Mouse (Mus musculus) heart, embryonic 13.5 days (tissue): ENCODE measurements around the gene Rhoa. TPM values are rescaled to one million over a fixed set of nuclear protein-coding genes. Genes with fewer than 3 reads are reported as not detected.
"Not testable (repeated sequence)": the region's sequence is repeated elsewhere in the genome, so short reads cannot be mapped to it uniquely, and the experiment has no call there.

ENCODE experiments used
- ATAC-seq: fragments of 200-750 bp; cut with Nextera tagmentation; 2 replicates; pipeline ENCODE4 v1.8.0; 2017; ENCODE audit warnings: moderate TSS enrichment; ENCODE audit not compliant: insufficient number of reproducible peaks, low FRiP score, low TSS enrichment; ENCODE audit errors: extremely low read depth
- H3K27ac ChIP-seq: fragments of 300-500 bp; sonication (generic); replicated peaks from 2 replicates; pipeline ENCODE4 v1.5.1; 2015; ENCODE audit warnings: moderate library complexity, mild to moderate bottlenecking, inconsistent platforms
- H3K27me3 ChIP-seq: fragments of 300-500 bp; sonication (generic); replicated peaks from 2 replicates; pipeline ENCODE4 v1.6.1; 2015; ENCODE audit warnings: mild to moderate bottlenecking, inconsistent platforms
- H3K36me3 ChIP-seq: fragments of 300-500 bp; sonication (generic); 2 replicates; pipeline ENCODE4 v1.6.1; 2015; ENCODE audit warnings: mild to moderate bottlenecking, inconsistent platforms
- H3K4me1 ChIP-seq: fragments of 300-500 bp; sonication (generic); 2 replicates; pipeline ENCODE4 v1.6.1; 2015; ENCODE audit warnings: inconsistent platforms
- H3K4me2 ChIP-seq: fragments of 300-500 bp; sonication (generic); 2 replicates; pipeline ENCODE4 v1.6.1; 2015; ENCODE audit warnings: inconsistent platforms, mild to moderate bottlenecking, moderate library complexity
- H3K4me3 ChIP-seq: fragments of 300-500 bp; sonication (generic); 2 replicates; pipeline ENCODE4 v1.5.1; 2015; ENCODE audit warnings: moderate library complexity, mild to moderate bottlenecking, inconsistent platforms
- H3K9ac ChIP-seq: fragments of 300-500 bp; sonication (generic); 2 replicates; pipeline ENCODE4 v1.6.1; 2015; ENCODE audit warnings: inconsistent platforms, mild to moderate bottlenecking, moderate library complexity
- H3K9me3 ChIP-seq: fragments of 300-500 bp; sonication (generic); 2 replicates; pipeline ENCODE4 v1.6.1; 2016; ENCODE audit warnings: inconsistent platforms
- WGBS: fragments of 180-500 bp; shearing (Covaris S2); methylation state at CpG from one replicate; pipeline ENCODE4 v1.1.7; 2015; ENCODE audit warnings: mixed read lengths; 5-methylcytosine and 5-hydroxymethylcytosine counted together
- polyA plus RNA-seq: library from polyadenylated mRNA; unstranded; fragments of >200 nt; fragmentation: Nextera tagmentation; extraction: Ambion mirVana; gene quantifications from 2 replicates; pipeline ENCODE4 v1.2.1, GENCODE M21; 2015

Gene Rhoa
- polyA plus RNA-seq, 1 experiment from 2014 or later = 332 TPM

DNA sequence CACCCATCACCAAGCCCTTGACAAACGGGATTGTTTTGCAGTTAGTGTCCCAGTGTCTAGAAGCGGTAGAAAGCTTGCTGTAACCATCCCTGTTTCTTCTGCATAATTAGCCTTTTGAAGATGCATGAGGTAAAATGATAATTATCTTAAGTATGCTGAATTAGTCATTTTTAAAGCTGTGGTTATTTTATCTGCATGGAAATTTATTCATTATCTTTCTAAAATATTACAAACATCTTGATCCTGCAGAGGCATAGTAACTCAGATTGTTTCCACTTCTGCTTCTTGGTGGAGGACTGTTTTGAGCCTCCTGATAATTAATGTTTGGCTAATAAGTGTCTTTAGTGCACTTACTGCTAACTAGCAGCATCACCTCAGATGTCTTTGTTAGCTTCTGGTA, 12.5 kb downstream of the Rhoa start:
- Histone ChIP-seq H3K27me3 (no peaks in the 10 kb centered on the region), H3K27ac (no peak overlapping the region), H3K9ac (no peak overlapping the region), H3K4me1 (peaks cover 16% of the 10 kb centered on the region; the same call in 1 of the 2 replicates), H3K4me2 (no peak overlapping the region), H3K9me3 (no peaks in the 10 kb centered on the region), H3K4me3 (no peak overlapping the region), H3K36me3 (peaks cover 81% of the 10 kb centered on the region)
- 82% methylated on average over 2 of the region's 2 CpGs for WGBS
- ATAC-seq = no peak

DNA sequence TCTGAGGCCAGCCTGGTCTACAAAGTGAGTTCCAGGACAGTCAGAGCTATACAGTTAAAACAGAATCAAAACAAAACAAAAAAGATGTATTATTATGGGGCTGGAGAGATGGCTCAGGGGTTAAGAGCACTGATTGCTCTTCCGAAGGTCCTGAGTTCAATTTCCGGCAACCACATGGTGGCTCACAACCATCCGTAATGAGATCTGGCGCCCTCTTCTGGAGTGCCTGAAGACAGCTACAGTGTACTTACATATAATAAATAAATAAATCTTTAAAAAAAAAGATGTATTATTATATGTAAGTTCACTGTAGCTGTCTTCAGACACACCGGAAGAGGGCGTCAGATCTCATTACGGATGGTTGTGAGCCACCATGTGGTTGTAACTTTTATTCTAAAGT, 16.1 kb downstream of the Rhoa start:
- Histone ChIP-seq H3K4me1 (0 out of 2 replicates have a peak, but pooled peaks cover 14% of the 10 kb centered on the region), H3K36me3 (peaks cover 60% of the 10 kb centered on the region)
- H3K27ac ChIP-seq, H3K4me3 ChIP-seq, H3K9ac ChIP-seq, H3K9me3 ChIP-seq, H3K27me3 ChIP-seq, ATAC-seq, H3K4me2 ChIP-seq: not testable (repeated sequence)
- WGBS = 90% methylated on average over 7 of the region's 7 CpGs

DNA sequence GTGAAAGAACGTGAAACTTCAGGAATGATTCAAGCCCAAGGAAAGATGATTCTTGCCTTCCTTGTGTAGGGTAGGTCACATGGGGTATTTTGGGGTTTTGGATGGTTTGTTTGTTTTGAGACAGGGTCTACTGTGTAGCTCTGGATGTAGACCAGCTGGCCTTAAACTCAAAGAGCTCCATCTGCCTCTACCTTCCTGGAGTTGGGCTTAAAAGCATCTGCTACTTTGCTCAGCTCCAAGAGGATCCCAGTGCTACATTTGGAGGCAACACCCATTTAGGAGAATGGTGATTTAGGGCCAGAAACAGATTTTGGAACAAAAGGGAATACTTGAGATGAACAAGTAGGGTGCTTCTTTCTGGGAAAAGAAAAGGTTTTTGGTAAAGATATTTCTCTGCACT, 18.9 kb downstream of the Rhoa start:
- H3K27ac ChIP-seq = no peak overlapping the region
- no peak for ATAC-seq
- H3K36me3 ChIP-seq = peaks cover 70% of the 10 kb centered on the region
- H3K9ac ChIP-seq = no peak overlapping the region
- WGBS = 93% methylated on average over 1 of the region's 1 CpGs
- no peak overlapping the region for H3K4me2 ChIP-seq
- 0 out of 2 replicates have a peak, but pooled peaks cover 14% of the 10 kb centered on the region for H3K4me1 ChIP-seq
- H3K4me3 ChIP-seq = no peak overlapping the region
- no peaks in the 10 kb centered on the region for H3K27me3 ChIP-seq
- no peaks in the 10 kb centered on the region for H3K9me3 ChIP-seq

DNA sequence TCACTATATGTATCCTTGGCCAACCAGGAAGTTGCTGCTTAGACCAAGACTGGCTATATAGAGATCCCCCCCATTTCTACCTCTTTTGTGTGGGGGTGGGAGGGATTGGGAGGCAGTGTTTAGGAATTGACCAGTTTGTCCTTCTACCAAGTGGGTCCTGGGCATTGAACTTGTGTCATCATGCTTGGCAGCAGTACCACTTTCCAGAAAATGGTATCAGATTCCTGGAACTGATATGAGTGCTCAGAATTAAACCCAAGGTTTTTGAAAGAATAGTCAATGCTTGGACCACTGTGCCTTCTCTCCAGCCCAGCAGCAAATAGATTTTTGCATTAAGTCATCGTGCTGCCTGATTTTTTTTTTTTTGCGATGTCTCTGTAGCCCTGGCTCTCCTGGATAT, 19.9 kb downstream of the Rhoa start:
- Histone ChIP-seq H3K27me3 (no peaks in the 10 kb centered on the region), H3K9me3 (no peaks in the 10 kb centered on the region), H3K9ac (no peak overlapping the region), H3K36me3 (peaks cover 71% of the 10 kb centered on the region), H3K4me1 (0 out of 2 replicates have a peak, but pooled peaks cover 11% of the 10 kb centered on the region), H3K4me3 (no peak overlapping the region), H3K4me2 (no peak overlapping the region), H3K27ac (no peak overlapping the region)
- 100% methylated on average over 2 of the region's 2 CpGs for WGBS
- no peak for ATAC-seq

DNA sequence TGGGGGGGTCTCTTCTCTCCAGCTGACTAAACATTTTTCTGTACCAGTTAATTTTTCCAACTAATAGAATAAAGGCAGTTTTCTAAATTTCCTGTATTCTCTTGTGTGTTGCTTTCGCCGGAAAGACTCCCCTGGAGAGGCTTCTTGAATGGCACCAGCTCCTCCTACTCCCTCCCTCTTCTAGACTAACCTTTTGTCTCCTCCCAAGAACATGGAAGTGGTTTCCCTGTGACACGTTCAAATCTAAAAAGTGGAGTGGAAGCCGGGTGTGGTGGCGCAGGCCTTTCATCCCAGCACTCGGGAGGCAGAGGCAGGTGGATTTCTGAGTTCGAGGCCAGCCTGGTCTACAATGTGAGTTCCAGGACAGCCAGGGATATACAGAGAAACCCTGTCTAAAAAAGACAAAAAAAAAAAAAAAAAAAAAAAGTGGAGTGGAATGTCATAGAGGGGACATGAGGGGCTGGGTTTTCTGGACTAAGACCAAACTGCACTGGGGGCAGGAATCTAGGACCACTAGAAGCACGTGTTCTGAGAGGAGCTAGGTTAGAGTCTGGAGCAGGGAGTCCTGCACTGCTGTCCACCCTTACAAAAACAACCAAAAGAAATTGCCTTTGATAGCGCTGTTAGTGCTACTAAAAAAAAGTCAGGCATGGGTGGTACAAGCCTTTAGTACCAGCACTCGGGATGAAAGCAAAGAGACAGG, 32.1 kb downstream of the Rhoa start:
- no peaks in the 10 kb centered on the region for H3K27me3 ChIP-seq
- peak overlapping the region; percentile 87 for H3K4me2 ChIP-seq
- peak overlapping the region; percentile 87; the same call in 1 of the 2 replicates for H3K4me3 ChIP-seq
- peak overlapping the region; percentile 97 for H3K9ac ChIP-seq
- peak overlapping the region; percentile 97 for H3K27ac ChIP-seq
- ATAC-seq = no peak
- peaks cover 37% of the 10 kb centered on the region for H3K4me1 ChIP-seq
- peaks cover 46% of the 10 kb centered on the region for H3K36me3 ChIP-seq
- 62% methylated on average over 10 of the region's 10 CpGs for WGBS
- H3K9me3 ChIP-seq = no peaks in the 10 kb centered on the region

DNA sequence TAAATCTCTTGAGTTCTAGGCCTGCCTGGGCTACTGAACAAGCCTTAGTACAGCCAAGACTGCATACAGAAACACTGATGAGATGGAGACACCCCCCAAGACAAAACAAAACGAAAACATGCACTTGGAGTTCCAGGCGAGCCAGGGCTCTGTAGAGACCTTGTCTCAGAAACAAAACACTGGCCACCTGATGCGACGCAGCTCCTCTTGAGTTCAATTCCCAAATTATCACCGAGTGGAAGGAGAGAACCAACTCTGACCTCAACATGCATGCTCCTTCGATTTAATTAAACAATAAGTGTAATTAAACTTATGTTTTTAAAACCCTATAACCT, 32.6 kb downstream of the Rhoa start:
- H3K4me3 ChIP-seq = peak overlapping the region; percentile 87

DNA sequence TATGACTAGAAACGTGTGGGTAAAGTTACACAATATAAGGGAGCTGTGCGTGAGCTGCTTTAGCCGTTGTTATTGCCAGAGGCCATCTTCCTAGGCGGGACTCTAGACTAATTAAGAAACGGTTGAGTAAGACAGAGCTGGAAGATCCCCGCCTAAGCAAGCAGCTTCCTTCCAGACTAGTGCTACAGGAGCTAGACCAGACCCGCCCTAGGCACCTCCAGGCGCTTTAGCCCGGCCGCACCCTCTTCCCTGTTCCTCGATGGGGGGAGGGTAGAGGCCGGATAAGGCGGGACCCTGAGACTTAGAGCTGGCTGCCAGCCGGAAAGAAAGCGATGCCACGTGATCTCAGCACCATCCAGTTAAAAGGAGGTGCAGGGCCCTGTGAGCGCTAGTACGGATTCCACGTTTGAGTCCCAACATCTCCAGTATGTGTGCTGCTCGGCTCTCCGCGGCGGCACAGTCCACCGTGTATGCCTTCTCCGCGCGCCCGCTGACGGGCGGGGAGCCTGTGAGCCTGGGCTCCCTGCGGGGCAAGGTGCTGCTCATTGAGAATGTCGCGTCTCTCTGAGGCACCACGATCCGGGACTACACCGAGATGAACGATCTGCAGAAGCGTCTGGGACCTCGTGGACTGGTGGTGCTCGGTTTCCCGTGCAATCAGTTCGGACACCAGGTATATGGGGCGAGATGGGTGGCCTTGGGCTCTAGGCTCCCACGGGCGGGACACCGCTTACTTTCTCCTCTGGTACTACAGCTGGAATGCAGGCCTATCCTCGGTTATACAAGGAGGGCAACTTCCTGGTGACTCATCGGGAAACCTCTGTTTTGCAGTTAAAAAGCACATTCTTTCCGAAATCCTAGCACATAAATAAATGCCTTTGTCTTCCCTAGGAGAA, 33.2 kb downstream of the Rhoa start, which contains the start of gene Gpx1:
Gene Gpx1, plus strand, starts transcription at position 18 of the 896 bp plus-strand sequence.
- Histone ChIP-seq H3K4me1 (peaks cover 37% of the 10 kb centered on the region), H3K36me3 (peaks cover 35% of the 10 kb centered on the region), H3K4me2 (peak within 1 kb of the TSS; percentile 87), H3K27ac (peak within 1 kb of the TSS; percentile 97), H3K27me3 (no peaks in the 10 kb centered on the region), H3K9me3 (no peaks in the 10 kb centered on the region), H3K4me3 (peak within 1 kb of the TSS; percentile 87), H3K9ac (peak within 1 kb of the TSS; percentile 97)
- under 1% methylated on average over 49 of the region's 49 CpGs for WGBS
- ATAC-seq = peak; percentile 89

More for the DNA sequence above, 32.6 kb downstream of the Rhoa start:
- Histone ChIP-seq H3K9ac (peak overlapping the region; percentile 97), H3K4me2 (peak overlapping the region; percentile 87), H3K9me3 (no peaks in the 10 kb centered on the region), H3K36me3 (peaks cover 41% of the 10 kb centered on the region), H3K4me1 (peaks cover 37% of the 10 kb centered on the region), H3K27me3 (no peaks in the 10 kb centered on the region), H3K27ac (peak overlapping the region; percentile 97)
- ATAC-seq = no peak
- 27% methylated on average over 6 of the region's 6 CpGs for WGBS

DNA sequence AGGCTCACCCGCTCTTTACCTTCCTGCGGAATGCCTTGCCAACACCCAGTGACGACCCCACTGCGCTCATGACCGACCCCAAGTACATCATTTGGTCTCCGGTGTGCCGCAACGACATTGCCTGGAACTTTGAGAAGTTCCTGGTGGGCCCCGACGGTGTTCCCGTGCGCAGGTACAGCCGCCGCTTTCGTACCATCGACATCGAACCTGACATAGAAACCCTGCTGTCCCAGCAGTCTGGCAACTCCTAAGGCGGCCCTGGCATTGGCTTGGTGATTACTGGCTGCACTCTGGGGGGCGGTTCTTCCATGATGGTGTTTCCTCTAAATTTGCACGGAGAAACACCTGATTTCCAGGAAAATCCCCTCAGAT, 33.9 kb downstream of the Rhoa start:
- peaks cover 37% of the 10 kb centered on the region for H3K4me1 ChIP-seq
- peak overlapping the region; percentile 97 for H3K9ac ChIP-seq
- no peaks in the 10 kb centered on the region for H3K9me3 ChIP-seq
- WGBS = 7% methylated on average over 20 of the region's 20 CpGs
- H3K27me3 ChIP-seq = no peaks in the 10 kb centered on the region
- no peak for ATAC-seq
- H3K27ac ChIP-seq = peak overlapping the region; percentile 97
- H3K36me3 ChIP-seq = peaks cover 28% of the 10 kb centered on the region
- H3K4me2 ChIP-seq = peak overlapping the region; percentile 87
- peak overlapping the region; percentile 87 for H3K4me3 ChIP-seq

DNA sequence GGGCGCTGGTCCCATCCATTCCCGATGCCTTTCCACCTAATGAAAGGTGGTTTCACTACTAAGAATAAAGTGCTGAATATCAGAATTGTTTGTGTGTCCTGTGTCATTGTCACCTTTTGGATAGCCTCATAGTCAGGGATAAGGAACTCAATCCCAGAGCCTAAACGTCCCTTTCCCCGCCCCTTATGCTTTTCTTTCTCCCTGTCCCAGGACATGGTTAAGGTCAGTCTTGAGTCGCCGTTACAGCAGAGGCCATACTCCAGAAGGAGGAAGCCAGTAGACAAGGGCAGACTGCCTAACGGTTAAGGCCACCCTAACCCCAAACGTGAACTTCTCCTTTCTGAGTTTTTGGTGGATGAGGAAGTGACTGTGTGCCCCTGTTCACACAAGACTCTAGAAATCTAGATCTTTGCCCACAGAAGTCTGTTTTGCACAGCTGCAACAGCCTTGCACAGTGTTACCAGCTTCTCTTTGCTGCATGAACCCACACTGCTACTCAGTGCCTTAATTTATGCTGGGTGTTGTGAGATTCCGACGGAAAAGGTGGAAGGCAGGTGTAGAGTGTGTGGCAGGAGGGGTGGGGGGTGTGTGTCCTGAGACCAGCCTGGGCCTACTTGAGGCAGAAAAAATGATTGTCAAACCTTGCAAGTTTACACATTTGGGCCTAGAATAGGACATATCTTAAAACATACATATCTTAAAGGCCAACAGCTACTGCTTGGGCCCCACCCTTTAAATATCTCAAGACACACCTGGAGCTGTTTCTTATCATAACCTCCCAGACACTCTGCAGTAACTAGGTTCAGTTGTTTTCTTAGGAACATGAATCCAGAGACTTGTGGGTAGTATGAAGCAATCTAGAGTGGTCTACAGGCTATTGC, 34.6 kb downstream of the Rhoa start:
- Histone ChIP-seq H3K9ac (peak overlapping the region; percentile 97), H3K27me3 (no peaks in the 10 kb centered on the region), H3K4me1 (peaks cover 37% of the 10 kb centered on the region), H3K36me3 (peaks cover 21% of the 10 kb centered on the region), H3K9me3 (no peaks in the 10 kb centered on the region), H3K4me3 (peak overlapping the region; percentile 87), H3K27ac (peak overlapping the region; percentile 97), H3K4me2 (peak overlapping the region; percentile 87)
- ATAC-seq = peak; percentile 4; the same call in 1 of the 2 replicates
- WGBS = 45% methylated on average over 10 of the region's 10 CpGs

DNA sequence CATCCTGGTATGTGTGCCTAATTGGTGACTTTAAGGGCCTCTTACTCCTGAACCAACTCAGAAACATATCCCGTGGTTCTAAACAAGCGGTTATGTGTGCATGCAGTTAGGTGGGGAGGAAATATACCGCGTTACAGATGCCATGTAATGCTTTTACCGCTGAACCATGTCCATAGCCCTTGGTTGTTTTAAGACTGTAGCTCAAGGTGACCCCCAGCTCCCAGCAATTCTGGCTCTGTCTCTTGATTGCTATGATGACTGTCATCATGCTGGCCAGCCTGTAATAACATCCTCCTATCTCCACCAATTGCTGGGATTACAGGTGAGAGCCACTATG, 35.2 kb downstream of the Rhoa start:
- peak overlapping the region; percentile 87 for H3K4me2 ChIP-seq
- H3K27ac ChIP-seq = peak overlapping the region; percentile 97
- no peaks in the 10 kb centered on the region for H3K27me3 ChIP-seq
- H3K9me3 ChIP-seq = no peaks in the 10 kb centered on the region
- peaks cover 15% of the 10 kb centered on the region for H3K36me3 ChIP-seq
- 80% methylated on average over 5 of the region's 5 CpGs for WGBS
- peak overlapping the region; percentile 87 for H3K4me3 ChIP-seq
- H3K4me1 ChIP-seq = peaks cover 40% of the 10 kb centered on the region
- peak overlapping the region; percentile 97 for H3K9ac ChIP-seq
- no peak for ATAC-seq

DNA sequence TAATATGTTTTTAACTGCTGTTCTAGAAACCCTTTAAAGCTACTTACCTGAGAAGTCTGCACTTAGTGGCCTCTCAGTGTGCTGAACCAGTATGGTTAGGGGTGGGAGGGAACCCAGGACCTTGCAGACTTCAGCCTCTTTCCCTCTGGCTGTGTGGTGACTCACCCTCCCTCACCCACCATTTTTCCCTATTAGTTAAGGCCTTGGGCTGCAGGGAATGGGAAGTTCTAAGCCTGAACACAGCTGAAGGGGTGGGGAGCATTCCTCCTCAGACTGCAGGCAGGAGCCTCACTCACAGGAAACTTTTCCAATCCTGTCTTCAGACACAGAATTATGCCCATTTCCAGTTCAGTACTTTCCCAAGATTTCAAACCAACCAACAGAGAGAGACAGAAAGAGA, 35.9 kb downstream of the Rhoa start:
- Histone ChIP-seq H3K4me3 (peak overlapping the region; percentile 87), H3K27ac (peak overlapping the region; percentile 97), H3K9ac (peak overlapping the region; percentile 97; the same call in 1 of the 2 replicates), H3K4me2 (peak overlapping the region; percentile 87), H3K36me3 (peaks cover 10% of the 10 kb centered on the region), H3K27me3 (no peaks in the 10 kb centered on the region), H3K9me3 (no peaks in the 10 kb centered on the region), H3K4me1 (peaks cover 44% of the 10 kb centered on the region)
- ATAC-seq = no peak
